Mouse (Mus musculus) thymus, postnatal 4 days (tissue): ENCODE results near the gene Smad3.

ENCODE experiments used
- DNase-seq: peaks from one replicate; pipeline ENCODE4 v3.0.0; 2021

The Smad3 gene

GRCm38 (mm10) chr9:63614018-63614985, 143.5 kb downstream of the Smad3 start:
- no peak for DNase-seq

DNA sequence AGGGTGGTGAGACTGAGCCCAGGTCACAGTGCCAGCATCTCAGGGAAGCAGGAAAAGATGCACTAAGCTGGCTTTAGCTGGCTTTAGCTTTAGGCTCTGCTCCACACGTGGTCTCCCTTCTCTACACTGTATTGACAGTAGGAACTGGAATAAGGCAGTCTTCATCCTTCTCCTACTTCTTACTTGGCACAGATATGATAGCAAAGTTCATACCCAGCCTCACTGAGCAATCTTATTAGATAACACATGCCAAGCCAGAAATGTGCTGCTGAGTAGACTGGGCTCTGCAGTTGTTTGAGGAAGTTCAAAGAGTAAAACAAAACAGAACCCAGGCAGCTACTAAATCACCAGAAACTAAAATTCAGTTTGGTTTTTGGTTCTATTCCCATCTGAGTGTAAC, 144.2 kb downstream of the Smad3 start:
- no peak for DNase-seq

GRCm38 (mm10) chr9:63612565-63613515, 145.0 kb downstream of the Smad3 start:
- no peak for DNase-seq

GRCm38 (mm10) chr9:63611967-63612366, 145.8 kb downstream of the Smad3 start:
- DNase-seq: no peak

- DNase-seq: peak; percentile 49
Measured at GRCm38 (mm10) chr9:63610841-63611366, 146.9 kb downstream of the Smad3 start.

DNA sequence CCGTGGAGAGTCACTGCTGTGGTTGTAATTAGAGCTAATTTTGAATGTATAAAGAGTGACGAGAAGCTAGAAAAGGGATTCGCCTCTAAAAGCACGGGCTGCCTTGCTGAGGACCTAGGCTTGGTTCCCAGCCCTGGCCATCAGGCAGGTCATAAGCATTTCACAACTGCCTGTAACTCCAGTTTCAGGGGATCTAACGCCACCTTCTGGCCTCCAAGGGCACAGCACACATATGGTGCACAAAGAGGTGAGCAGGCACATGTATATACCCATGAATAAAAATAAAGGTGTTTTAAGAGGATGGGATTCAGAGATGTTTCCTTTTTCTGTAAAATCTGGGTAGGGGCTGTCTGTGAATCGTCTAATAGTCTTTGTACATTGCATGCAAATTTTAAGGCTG, 147.6 kb downstream of the Smad3 start:
- peak; percentile 28 for DNase-seq

DNA sequence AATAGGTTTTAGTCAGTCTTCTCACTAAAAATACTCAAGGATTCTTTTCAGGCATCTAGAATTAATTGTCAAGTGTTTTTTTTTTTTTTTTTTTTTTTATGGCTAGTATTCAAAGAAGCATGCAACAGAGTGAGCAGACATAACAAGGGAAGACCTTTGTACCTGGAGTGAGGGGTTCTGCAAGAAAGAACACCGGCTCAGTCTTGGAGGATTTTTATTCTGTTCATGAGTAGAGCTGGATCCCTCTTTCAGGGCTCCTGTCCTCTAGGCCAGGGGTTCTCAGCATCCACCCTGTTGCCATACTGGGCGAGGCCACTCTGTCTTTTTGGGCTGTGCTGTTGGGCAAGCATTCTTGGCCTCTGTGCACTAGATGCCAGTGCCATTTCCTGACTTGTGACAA, 148.0 kb downstream of the Smad3 start:
- no peak for DNase-seq

DNA sequence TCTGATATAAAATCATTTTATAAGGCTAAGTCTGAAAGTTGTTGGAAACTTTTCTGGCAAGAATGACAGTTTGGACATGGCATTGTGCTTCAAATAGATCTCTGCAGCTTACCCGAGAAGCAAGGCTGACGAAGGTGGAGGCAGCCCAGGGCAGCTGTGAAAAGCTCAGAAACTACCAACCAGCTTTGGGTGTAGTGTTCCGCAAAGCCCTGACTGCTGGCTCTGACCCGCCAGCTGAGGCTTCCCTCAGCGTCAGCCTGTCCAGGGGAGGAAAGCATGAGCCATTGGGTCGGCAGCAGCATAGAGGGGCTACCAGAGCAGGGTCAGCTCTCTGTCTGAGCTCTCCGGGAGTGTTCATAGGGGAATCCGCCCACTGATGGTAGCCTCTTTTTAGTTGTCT, 148.5 kb downstream of the Smad3 start:
- no peak for DNase-seq

DNA sequence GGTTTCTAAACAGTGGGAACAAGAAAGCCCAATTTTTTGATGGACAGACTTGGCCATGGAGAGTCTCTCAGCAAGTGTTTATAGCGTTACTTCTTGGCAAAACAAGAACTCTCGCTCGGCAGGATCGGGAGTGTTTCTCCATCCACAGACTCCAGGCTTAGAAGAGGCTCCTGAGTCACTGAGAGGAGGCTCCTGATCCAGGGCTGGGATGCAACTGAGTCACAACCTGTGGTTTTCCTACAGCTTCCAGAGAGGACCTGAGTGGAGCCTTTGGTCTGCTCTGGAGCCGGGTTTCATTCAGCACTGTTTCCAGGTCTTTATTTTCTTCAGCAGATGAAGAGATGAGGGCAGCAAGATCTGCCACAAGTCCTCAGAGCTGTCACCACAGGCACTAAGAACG, 149.8 kb downstream of the Smad3 start:
- no peak for DNase-seq

DNA sequence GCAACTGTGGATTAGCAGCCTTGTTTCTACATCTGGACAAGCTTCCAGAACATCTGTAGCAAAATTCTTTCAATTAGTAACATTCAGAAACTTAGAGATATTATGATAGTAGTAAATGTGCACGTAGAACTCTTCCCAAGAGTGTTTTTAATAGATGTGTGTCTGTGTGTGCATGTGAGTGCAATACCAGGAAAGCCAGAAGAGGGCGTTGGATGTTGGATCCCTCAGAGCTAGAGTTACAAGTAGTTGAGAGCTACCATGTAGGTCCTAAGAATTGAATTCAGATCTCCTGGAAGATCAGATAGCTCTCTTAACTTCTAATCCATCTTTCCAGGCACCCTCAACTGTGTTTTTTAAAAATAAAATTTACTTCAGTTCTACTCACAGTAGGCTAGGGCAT, 151.2 kb downstream of the Smad3 start:
- peak; percentile 59 for DNase-seq

DNA sequence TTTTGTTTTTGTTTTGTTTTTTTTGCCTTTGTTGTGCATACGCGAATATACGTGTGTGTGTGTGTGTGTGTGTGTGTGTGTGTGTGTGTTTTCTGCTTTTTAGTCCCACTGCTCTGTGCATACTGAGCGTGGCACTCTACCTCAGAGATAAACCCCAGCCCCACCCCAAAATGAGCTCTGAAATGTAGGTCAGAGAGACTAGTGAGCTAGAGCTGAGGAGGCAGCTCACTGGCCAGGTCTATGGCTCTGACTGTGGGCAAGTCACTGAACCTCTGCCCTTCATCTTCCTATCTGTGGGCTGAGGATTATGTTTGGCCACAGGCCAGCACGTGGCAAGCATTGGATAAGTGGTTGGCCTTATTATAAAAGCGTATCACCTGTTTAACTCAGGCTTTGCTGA, 153.9 kb downstream of the Smad3 start:
- DNase-seq: peak; percentile 55

GRCm38 (mm10) chr9:63602043-63602939, 155.5 kb downstream of the Smad3 start, which contains the start of the genes Iqch and Aagab:
Iqch (minus strand) TSS chr9:63602493.
Aagab (plus strand) TSS chr9:63602660.
- peak; percentile 99 for DNase-seq
